Mouse (Mus musculus) heart, embryonic 11.5 days (tissue): ENCODE measurements around the gene Slc26a10. TPM values are rescaled to one million over a fixed set of nuclear protein-coding genes. Genes with fewer than 3 reads are reported as not detected.

Experiments
- ATAC-seq: fragments of 200-750 bp; cut with Nextera tagmentation; replicated peaks from 2 replicates; pipeline ENCODE4 v1.8.0; 2017; ENCODE audit warnings: moderate library complexity; ENCODE audit not compliant: insufficient number of reproducible peaks, low FRiP score, low TSS enrichment
- H3K27ac ChIP-seq: fragments of 300-500 bp; sonication (generic); 2 replicates; pipeline ENCODE4 v1.5.1; 2014; ENCODE audit warnings: mild to moderate bottlenecking, low read depth, low read length
- H3K27me3 ChIP-seq: fragments of 300-500 bp; sonication (generic); 2 replicates; pipeline ENCODE4 v1.6.1; 2014; ENCODE audit warnings: mild to moderate bottlenecking, low read length, mixed read lengths; ENCODE audit not compliant: control insufficient read depth, insufficient read depth
- H3K36me3 ChIP-seq: fragments of 300-500 bp; sonication (generic); 2 replicates; pipeline ENCODE4 v1.6.1; 2014; ENCODE audit warnings: mild to moderate bottlenecking, low read length, moderate library complexity, mixed read lengths; ENCODE audit not compliant: control insufficient read depth, insufficient read depth
- H3K4me1 ChIP-seq: fragments of 300-500 bp; sonication (generic); 2 replicates; pipeline ENCODE4 v1.6.1; 2014; ENCODE audit warnings: low read length; ENCODE audit not compliant: control insufficient read depth, insufficient read depth
- H3K4me2 ChIP-seq: fragments of 300-500 bp; sonication (generic); 2 replicates; pipeline ENCODE4 v1.6.1; 2014; ENCODE audit warnings: mild to moderate bottlenecking, moderate library complexity
- H3K4me3 ChIP-seq: fragments of 300-500 bp; sonication (generic); 2 replicates; pipeline ENCODE4 v1.5.1; 2014; ENCODE audit warnings: low read depth, low read length
- H3K9ac ChIP-seq: fragments of 300-500 bp; sonication (generic); 2 replicates; pipeline ENCODE4 v1.6.1; 2014; ENCODE audit warnings: mild to moderate bottlenecking, low read depth, low read length, moderate library complexity
- H3K9me3 ChIP-seq: fragments of 300-500 bp; sonication (generic); replicated peaks from 2 replicates; pipeline ENCODE4 v1.6.1; 2016; ENCODE audit warnings: low read length; ENCODE audit not compliant: control insufficient read depth
- WGBS: fragments of 180-500 bp; shearing (Covaris S2); extraction: QIAGEN DNeasy Blood & Tissue Kit; methylation state at CpG from one replicate; pipeline ENCODE4 v1.1.7; 2014; ENCODE audit not compliant: insufficient replicate concordance; 5-methylcytosine and 5-hydroxymethylcytosine counted together
- polyA plus RNA-seq: library from polyadenylated mRNA; unstranded; fragments of >200 nt; fragmentation: Nextera tagmentation; extraction: Ambion mirVana; gene quantifications from 2 replicates; pipeline ENCODE4 v1.2.1, GENCODE M21; 2014

The Slc26a10 gene
- 8.4 and 11.8 TPM in 2 replicates for polyA plus RNA-seq

DNA sequence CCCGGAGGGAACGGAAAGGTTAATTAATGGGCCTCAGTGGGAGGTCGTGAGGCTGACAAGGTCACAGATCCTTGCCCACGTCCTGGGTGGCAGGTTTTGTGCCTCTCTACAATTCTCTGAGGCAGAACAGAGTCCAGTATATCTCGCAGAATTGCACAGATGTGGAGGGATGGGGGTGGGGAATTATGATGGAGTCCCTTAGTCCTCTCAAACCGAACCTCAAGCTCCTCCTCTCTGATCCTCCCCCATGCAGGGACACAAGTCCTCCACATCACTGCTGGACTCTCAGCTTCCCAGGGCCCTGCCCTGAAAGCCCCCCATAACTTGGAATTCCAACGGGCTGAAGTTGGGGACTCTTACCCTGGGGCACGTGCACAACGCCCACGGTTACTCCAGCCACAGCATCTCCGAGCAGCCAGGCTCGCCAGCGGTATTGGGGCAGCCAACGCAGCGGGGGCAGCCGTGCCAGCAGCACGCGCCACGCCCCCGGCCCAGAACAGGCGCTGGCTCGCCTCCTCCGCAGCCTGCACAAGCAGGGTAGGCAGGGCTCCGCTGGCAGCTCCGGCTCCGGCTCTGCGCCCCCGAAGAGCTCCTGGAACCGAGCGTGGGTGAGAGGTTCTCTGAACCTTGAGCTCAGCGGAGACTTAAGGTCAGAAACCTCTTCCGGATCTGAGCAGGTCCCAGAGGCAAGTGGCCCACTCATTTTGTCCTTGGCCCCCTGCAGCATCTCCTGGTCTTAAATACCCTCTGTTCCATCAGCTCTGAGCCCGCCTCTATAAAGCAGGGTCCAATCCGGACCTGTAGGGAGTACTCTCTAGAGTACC is at the start of gene Slc26a10:
Gene Slc26a10, minus strand, starts transcription at position 775 of the 824 bp plus-strand sequence.
- peak within 1 kb of the TSS; percentile 24 for H3K4me3 ChIP-seq
- WGBS, result under 1% methylated on average over 34 of the region's 34 CpGs
- peaks cover 25% of the 10 kb centered on the region for H3K4me1 ChIP-seq
- no peak for ATAC-seq
- no peak within 1 kb of the TSS for H3K27ac ChIP-seq
- peak within 1 kb of the TSS; percentile 58 for H3K4me2 ChIP-seq
- no peaks in the 10 kb centered on the region for H3K9me3 ChIP-seq
- H3K9ac ChIP-seq, result 0 out of 2 replicates have a peak within 1 kb of the TSS, but pooled peaks have one; percentile 1
- H3K36me3 ChIP-seq, result 0 out of 2 replicates have a peak, but pooled peaks cover 5% of the 10 kb centered on the region
- H3K27me3 ChIP-seq, result peaks cover 64% of the 10 kb centered on the region

DNA sequence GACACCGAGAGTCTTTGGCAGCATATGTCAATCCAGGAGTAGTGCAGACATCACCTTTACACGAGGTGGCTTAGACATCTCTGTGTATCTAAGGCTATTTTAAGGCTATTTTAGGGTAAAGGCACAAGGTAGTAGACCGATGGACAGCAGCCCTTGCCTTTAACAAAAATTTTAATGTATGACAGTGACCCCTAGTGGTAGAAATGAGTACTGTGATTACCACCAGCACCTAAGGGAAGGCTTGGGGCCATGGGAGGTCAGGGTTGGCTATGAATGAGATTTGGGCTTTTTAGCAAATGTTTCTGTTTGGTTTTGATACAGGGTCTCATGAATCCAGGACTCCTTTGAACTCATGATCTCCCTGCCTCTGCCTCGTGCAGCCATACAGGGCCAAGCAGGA is 48.5 kb upstream of the Slc26a10 start:
- no peak for ATAC-seq
- WGBS, result 23% methylated on average over 4 of the region's 4 CpGs
- H3K27me3 ChIP-seq, result 0 out of 2 replicates have a peak, but pooled peaks cover 4% of the 10 kb centered on the region

DNA sequence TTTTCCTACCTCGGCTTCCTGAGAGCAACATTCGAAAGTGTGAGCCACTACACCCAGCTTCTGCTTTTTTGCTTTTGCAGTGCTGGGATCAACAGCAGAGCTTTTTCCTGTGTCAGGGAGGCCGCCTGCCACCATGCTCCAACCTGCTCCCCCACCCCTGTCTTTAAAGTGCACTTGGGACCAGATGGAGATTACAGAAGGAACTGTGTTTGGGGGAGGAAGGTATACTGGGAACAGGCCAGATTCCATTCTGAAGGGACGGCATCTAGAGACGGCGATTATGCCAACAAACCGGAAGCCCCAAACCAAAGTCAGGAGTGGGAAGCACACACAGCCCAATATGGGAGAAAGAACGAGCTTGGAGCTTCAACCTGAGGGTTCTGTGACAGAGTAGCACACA is 46.7 kb upstream of the Slc26a10 start:
- no peak overlapping the region for H3K4me3 ChIP-seq
- H3K36me3 ChIP-seq, result no peaks in the 10 kb centered on the region
- no peak overlapping the region for H3K27ac ChIP-seq
- H3K4me1 ChIP-seq, result no peaks in the 10 kb centered on the region
- H3K4me2 ChIP-seq, result no peak overlapping the region
- ATAC-seq, result no peak
- WGBS, result 73% methylated on average over 8 of the region's 8 CpGs
- H3K27me3 ChIP-seq, result 0 out of 2 replicates have a peak, but pooled peaks cover 4% of the 10 kb centered on the region
- H3K9ac ChIP-seq, result no peak overlapping the region
- no peaks in the 10 kb centered on the region for H3K9me3 ChIP-seq

More for the DNA sequence above, 48.5 kb upstream of the Slc26a10 start:
- Histone ChIP-seq H3K36me3 (no peaks in the 10 kb centered on the region), H3K9ac (no peak overlapping the region), H3K4me2 (no peak overlapping the region), H3K9me3 (no peaks in the 10 kb centered on the region), H3K4me1 (no peaks in the 10 kb centered on the region), H3K27ac (no peak overlapping the region), H3K4me3 (no peak overlapping the region)

DNA sequence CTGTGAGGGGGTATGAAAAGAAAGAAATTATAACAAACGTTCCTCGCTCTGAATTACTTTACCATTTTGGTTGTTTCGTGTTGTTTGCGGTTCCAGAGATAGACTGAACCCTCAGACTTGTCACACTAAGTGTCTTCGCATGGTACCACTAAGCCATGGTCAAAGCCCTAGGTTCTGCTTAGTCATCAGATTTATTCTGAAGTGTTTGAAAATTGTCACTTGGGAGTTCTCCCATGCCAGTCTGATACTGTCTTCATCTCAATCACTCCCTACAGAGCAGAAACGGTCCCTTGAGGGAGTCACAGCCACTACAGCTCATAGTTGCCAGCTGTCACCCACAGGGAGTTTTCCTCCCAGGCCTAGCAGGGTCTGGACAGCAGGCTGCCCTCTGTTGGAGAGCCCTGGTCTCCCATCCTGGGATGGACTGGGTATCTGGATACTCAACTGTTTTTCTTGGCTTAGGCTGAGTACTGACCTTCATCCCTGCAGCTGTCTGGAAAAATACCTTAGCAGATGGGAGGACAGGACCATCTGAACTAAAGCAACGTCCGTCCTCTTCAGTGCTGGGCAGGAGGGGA is 46.0 kb upstream of the Slc26a10 start:
- 58% methylated on average over 8 of the region's 8 CpGs for WGBS

DNA sequence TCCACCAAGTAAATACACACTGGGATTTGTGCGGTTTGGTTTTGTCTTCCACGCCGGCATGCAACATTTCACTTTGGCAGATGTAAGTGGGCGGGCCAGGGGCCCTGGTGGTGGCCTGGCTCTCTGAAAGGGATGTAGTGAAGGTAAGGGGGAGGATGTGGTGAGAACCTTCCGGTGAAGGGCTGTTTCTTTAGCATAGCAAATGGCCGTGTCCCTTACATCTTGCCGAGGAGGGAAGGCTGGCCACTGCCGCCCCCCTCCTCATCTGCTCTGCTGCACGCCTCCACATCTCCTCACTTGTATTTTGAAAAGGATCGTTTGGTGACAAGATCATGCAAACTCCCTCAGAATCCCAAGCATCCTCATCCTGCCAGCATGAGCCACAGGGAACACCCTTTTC is 45.3 kb upstream of the Slc26a10 start:
- Histone ChIP-seq H3K9ac (no peak overlapping the region), H3K27me3 (0 out of 2 replicates have a peak, but pooled peaks cover 4% of the 10 kb centered on the region)
- 23% methylated on average over 10 of the region's 10 CpGs for WGBS

More for the DNA sequence above, 46.0 kb upstream of the Slc26a10 start:
- H3K27me3 ChIP-seq, result 0 out of 2 replicates have a peak, but pooled peaks cover 4% of the 10 kb centered on the region
- no peak overlapping the region for H3K4me3 ChIP-seq
- H3K4me2 ChIP-seq, result no peak overlapping the region
- H3K36me3 ChIP-seq, result no peaks in the 10 kb centered on the region
- H3K4me1 ChIP-seq, result no peaks in the 10 kb centered on the region
- no peak overlapping the region for H3K27ac ChIP-seq
- H3K9ac ChIP-seq, result no peak overlapping the region
- no peaks in the 10 kb centered on the region for H3K9me3 ChIP-seq
- ATAC-seq, result no peak

DNA sequence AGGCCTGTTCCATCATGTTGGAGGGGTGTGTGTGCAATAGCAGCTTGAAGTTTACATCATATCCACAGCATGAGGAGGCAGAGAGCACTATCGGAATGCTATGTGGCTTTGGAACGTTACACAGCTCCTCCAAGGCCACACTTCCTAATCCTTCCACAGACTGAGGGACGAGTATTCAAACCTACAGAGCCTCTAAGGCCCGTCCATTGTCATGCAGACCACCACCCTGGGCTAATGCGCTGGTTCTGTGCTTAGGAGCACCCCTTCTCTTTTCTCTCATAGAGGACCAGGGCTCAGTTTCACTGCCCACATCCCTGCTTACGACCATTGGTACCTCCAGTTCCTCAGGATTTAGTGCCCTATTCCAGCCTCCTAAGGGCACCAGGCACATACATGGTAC is 44.8 kb upstream of the Slc26a10 start:
- no peak for ATAC-seq
- H3K36me3 ChIP-seq, result no peaks in the 10 kb centered on the region
- H3K9me3 ChIP-seq, result no peaks in the 10 kb centered on the region
- H3K27me3 ChIP-seq, result 0 out of 2 replicates have a peak, but pooled peaks cover 1% of the 10 kb centered on the region
- no peak overlapping the region for H3K27ac ChIP-seq
- no peak overlapping the region for H3K4me3 ChIP-seq
- H3K4me2 ChIP-seq, result no peak overlapping the region
- 43% methylated on average over 6 of the region's 6 CpGs for WGBS
- no peak overlapping the region for H3K9ac ChIP-seq
- H3K4me1 ChIP-seq, result no peaks in the 10 kb centered on the region

More for the DNA sequence above, 45.3 kb upstream of the Slc26a10 start:
- Histone ChIP-seq H3K9me3 (no peaks in the 10 kb centered on the region), H3K4me3 (no peak overlapping the region), H3K4me2 (no peak overlapping the region), H3K27ac (no peak overlapping the region), H3K4me1 (no peaks in the 10 kb centered on the region), H3K36me3 (no peaks in the 10 kb centered on the region)
- ATAC-seq, result no peak

DNA sequence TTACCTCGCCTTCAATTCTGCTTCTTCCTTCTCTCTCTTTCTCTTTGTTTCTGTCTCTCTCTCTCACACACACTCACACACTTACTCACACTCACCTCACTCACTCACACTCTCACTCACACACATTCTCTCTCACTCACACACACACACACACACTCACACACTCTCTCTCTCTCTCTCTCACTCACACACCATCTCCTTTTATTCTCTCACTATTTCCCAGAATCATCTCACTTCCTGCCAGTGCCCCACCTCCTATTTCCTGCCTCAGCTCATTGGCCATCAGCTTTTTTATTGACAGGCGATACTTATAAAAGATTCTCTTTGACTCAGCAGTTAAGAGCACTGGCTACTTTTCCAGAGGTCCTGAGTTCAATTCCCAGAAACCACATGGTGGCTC is 37.9 kb upstream of the Slc26a10 start:
- no peak for ATAC-seq
- no peaks in the 10 kb centered on the region for H3K36me3 ChIP-seq
- no peak overlapping the region for H3K4me3 ChIP-seq
- no peak overlapping the region for H3K4me2 ChIP-seq
- 87% methylated on average over 2 of the region's 2 CpGs for WGBS
- no peaks in the 10 kb centered on the region for H3K9me3 ChIP-seq
- H3K27ac ChIP-seq, result no peak overlapping the region
- H3K27me3 ChIP-seq, result no peaks in the 10 kb centered on the region
- no peak overlapping the region for H3K9ac ChIP-seq
- no peaks in the 10 kb centered on the region for H3K4me1 ChIP-seq

DNA sequence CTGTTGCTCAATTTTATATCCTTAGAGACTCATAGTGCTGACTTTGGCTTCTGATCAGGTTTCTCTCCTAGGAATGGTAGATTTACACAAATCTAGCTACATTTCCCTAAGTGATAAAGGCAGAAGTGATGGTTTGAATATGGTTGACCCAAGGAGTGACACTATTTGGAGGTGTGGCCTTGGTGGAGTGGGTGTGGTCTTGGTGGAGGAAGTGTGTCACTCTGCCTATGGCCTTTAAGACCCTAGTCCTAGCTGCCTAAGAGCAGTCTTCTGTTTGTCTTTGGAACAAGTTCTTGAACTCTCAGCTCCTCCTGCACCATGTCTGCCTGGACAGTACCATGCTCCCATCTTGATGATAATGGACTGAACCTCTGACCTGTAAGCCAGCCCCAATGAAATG is 36.7 kb upstream of the Slc26a10 start:
- Histone ChIP-seq H3K4me1 (no peaks in the 10 kb centered on the region), H3K9ac (no peak overlapping the region), H3K27me3 (no peaks in the 10 kb centered on the region), H3K4me2 (no peak overlapping the region), H3K4me3 (no peak overlapping the region), H3K9me3 (no peaks in the 10 kb centered on the region), H3K36me3 (no peaks in the 10 kb centered on the region), H3K27ac (no peak overlapping the region)
- no peak for ATAC-seq
